Mouse (Mus musculus) urinary bladder, adult 18-20 months (tissue): ENCODE results near the gene Ppp2r2c.
A peak's percentile ranks its signal among the peaks of the same experiment; 100 is the strongest.
"Not testable (repeated sequence)": the region's sequence is repeated elsewhere in the genome, so short reads cannot be mapped to it uniquely, and the experiment has no call there.

Source experiments
- DNase-seq, 2 experiments: peaks; one replicate each; pipeline ENCODE4 v3.0.0; 2022; ENCODE audit warnings: low spot score in 2 of 2, mixed read lengths in 2 of 2

The Ppp2r2c gene

DNA sequence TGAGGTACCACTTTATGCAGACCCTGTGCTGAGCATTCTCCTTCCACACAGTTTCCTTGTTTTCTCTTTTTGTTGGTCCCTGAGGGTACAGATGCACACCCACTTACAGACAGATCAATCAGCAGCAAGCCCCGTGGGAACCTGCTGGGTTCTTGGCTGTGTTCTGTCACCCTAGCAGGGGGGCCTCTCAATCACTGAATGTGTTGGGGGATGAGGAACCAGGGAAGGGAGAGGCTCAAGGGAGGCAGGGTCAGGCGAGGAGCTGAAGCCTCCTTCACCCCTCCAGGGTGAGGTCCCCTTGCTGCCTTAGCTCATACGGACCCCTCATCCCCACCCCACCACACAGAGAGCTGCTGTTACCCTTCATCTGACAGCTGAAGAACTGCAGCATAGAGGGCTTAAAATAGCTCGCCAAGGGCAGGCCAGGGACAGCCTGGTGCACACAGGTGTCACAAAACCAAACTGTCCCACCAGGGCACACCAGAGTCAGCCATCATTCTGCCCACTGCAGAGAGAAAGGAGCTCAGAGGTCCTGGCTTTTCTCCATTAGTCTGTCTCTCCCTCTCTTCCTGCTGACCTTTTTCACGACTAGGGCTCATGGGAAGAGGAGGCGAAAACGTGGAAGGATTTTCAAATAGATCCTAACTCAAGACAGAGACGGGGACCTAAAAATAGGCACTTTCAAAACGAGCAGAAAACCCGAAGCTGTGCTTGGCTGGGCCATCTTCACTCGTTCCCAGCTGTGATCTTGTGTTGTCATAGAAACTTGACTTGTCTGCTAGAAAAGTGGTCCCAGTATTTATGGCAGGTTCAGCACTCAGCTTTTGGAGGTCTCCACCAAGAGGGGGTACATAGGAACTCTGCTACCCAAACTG lies 55.8 kb downstream of the Ppp2r2c start:
- DNase-seq: no peak

DNA sequence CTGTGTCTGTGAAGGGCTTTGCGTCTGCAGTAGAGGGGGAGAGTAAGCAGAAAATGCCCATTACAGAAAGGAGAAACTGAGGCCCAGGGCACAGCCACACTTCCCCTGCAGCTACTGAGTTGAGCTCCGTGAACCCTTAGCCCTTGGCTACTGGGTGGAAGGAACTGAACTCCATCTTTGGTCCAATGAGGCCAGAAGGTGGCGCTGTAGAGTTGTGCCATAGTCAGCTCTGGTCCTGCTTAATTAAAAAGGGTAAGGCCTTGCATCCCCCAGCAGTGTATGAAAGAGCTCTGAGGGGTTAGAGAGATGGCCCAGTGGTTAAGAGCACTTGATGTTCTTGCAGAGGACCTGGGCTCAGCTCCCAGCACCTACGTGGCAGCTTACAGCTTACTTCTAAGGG lies 60.4 kb downstream of the Ppp2r2c start:
- DNase-seq: no peak

DNA sequence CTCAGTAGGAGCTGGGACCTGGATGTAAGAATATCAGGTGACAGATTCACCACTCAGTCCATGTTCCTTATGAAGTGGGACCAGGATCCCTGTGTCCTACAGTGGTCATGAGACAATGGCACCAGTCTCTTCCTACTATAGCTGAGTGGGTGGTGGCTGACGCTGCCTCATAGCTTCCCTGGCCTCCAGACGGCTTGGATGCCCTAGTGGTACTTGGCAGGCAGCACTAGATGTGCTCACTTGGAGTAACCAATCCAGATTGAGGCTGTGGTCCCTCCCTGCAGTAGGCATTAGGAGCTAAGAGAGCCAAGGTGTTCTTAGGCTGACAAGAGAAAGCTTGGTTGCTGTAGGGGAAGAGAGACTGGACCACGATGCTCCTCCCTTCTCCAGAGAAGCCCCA lies 61.1 kb downstream of the Ppp2r2c start:
- DNase-seq: no peak

DNA sequence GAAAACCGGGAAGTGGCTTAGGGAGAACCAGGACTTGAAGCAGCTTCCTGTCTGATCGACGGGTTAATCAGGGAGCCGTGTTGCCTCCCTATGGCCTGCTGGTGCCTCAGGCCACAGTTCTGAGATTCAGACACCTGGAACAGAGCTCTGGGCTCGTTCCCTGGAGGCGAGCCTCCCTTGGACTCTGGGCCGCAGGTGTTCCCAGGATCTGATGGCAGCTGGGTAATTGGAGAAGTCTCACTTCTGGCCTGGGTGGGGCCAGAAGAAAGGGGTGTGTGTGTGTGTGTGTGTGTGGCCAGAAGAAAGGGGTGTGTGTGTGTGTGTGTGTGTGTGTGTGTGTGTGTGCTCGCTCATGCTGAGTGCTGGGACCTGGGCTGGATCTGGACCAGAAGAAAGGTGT lies 65.1 kb downstream of the Ppp2r2c start:
- no peak for DNase-seq

DNA sequence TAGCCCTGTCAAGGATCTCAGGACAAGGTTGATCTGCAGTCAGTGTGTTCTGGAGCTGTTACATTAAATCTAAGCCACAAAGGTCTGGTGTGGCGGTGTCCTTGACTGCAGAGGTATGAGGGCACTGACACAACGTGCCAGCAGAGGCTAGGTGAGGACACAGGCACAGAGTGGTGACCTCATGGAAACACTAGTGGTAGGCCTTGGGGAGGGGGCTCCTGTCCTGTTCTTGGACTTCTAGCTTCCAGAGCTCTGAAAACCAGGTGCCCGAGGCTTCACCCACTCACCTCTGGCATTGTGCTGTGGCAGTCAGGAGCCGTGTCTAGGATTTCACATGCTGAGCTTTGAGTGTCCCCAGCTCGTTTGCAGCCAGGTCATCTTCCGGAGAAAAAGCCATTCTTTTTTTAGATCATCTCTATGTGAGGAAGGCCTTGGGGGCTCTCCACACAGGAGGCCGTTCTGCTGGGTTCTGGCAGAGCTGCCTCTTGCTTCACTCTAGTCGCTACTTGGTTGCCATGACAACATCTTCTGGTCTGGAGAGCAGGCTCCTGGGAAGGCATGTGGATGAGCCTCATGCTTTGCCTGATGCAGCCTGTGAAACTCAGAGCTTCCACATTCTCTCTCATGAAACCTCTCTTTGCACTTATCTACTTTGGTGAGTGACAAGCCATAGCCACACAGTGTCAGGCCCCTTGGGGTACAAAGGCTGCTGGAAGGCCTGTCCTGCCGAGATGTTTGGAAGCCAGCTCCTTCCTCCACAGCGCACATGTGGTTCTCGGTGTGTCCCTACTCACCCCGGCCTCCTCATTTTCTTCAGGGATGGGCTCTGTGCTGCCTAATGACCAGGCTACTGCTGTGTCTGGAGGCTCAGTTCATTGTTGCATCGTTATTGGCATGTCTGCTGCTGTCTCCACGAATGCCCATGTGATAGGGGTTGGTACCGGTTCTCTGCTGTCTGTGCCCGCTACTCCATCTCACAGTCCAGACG lies 67.5 kb downstream of the Ppp2r2c start:
- DNase-seq: no peak

DNA sequence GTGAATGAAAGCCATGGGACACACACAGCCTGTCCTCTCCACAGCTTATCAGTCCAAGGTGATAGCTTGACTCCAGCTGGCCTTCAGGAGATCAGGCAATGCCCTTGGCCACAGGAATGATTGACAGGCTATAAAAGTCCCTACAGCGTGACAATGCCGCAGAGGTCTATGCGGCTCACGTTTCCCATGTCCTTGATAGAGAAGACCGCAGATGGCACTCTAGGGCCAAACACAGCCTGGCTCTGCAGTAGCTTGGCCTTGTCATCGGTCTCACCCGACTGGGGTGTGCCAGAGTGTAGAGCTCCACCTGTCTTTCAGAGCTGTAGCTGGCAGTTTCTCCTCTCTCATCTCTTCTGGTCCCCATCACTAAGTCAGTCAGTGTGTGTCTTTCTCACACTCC lies 68.2 kb downstream of the Ppp2r2c start:
- DNase-seq: no peak

DNA sequence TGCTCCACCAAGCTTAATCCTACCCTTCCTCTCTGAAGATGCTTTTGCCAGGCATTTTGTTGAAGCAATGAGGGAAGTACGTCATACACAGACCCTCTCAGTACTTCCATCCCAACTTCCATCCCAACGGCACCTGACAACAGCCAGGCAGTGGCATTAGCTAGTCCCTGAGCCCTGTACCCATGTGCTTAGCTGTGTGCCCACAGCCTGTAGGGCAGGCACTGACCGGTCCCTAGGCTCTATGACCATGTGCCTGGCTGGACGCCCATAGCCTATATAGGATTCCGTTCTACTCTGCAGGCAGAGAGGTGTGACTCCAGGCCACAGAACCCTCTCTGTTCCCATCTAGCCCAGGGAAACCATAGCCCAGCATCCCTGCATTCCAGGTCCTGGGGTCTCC lies 69.7 kb downstream of the Ppp2r2c start:
- no peak for DNase-seq

DNA sequence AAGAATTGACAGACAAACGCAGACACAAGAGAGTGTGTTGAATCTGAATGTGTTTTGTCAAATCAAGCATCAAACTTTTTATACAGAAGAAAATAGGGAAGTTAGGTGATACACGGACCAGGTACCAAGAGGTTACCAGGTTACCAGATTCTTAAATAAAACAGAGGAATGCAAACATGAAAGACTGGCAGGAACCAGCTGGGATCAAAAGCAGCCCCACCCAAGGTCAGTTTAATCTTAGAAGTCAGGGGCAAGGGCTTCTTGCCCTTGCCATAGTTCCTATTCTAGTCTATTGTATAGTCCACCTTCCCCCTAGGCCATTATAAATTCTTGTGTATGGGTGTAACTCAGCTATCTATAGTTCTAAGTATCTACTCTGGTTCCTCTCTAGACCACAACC lies 70.7 kb downstream of the Ppp2r2c start:
- not testable (repeated sequence) for DNase-seq

DNA sequence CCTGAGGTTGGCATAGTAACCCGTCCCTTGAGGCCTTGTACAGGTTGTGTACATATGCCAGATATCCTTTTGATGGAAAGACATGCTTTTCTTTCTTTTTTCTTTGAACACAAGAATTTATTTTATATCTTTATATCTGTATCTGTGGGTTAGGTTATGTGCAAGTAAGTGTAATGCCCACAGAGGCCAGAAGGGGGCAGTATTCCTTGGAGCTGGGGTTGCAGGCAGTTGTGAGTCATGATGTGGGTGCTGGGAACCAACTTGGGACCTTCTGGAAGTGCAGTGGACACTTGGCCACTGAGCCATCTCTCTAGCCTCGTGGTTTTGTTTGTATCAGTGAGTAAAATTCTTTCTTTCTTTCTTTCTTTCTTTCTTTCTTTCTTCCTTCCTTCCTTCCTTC lies 74.1 kb downstream of the Ppp2r2c start:
- DNase-seq: no peak

DNA sequence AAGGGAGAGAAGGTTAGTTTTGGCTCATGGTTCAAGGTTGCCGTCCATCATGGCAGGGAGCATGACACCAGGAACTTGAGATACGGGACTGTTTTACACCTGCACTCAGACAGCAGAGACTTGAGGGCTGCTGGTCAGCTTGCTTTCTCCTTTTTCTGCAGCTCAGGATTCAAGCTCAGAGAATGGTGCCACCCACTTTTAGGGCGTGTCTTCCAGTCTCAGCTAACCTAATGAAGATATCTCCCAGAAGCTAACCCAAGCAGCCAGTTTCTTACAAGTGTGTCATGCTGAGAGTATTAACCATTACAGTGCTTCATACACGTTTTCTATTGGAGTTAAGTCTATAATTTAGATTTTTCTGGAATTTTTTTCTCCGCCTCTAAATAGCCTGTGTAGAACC lies 76.2 kb downstream of the Ppp2r2c start:
- no peak for DNase-seq

DNA sequence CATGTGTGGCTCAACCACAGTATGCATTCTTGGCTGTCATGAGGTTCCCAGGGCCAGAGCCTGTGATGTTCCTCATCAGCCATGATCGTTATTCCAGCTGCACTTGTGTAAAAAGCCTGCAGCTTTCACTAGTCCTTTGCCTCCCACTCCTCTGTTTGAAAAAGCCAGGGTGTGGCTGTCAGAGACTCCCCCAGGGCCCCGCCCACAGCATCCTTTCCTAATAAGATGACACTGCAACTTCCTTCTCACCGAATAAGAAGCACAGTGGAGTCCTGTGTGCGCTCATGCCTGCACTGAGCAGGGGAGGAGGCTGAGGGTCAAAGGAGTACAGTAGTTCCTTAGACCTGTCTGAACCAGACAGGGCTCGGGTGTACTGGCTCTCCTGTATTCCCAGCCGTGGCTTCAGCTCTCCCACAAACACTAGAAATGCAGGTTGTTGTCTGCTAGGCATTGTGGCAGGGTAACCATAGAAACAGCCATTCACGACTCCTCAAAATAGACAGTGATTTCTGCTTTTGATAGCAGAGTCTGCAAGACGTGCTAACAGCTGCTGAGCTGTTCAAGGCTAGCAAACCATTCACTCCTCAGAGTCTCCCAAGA lies 76.9 kb downstream of the Ppp2r2c start:
- DNase-seq: no peak

DNA sequence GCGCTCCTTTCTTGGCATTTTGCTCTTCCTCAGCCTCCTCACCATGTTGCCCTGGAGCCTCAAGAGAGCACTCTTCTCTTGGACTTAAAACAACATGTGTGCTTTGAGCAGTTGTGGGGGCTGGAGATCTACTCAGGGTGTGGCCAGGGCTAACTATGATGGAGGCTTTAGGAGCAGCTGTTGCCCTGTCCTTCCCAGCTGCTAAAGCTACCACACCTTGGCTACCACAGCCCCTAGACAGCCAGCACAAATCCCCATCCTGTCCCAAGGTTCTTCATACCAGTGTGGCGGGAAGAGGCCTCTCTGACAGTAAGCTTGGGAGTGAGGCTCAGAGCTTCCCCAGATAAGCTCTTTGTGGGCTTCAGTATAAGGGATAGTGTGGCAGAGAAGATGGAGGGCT lies 77.4 kb downstream of the Ppp2r2c start:
- DNase-seq: no peak

DNA sequence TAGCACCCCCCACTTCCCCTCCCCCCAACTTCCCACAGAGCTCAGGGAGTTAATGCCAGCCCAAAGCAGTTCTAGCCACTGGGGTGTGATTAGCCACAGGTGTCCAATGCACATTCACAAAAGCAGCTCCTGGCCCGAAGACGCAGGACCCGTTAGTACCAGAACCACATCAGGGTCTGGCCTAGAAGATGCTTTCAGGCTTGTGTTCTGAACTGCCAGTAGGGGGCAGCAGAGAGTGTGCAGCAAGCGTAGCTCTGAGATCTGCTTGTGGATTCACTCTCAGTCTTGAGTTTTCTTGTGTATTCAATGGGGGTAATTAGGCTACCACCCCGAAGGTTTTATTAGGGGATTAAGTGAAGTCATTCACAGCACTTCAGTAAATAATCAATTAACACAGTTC lies 78.1 kb downstream of the Ppp2r2c start:
- no peak for DNase-seq

DNA sequence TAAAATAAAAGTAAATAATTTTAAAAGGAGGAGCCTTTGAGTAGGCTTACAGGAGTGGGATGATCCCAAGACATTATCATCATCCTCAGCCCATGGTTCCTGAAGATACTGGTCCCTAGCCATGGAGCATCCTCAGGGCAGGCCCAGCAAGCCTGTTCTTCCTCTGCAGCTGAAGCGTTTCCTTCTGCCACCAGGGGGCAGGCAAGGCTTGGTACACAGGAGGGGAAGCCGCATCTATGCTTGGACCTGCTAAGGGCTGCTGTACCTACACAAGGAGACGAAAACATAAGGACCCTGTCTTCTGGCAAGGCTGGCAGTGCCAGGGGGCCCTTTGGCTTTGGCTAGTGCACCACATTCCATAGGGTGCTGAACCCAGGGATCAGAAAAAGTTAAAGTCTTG lies 80.5 kb downstream of the Ppp2r2c start:
- DNase-seq: peak; percentile 33 to 74

DNA sequence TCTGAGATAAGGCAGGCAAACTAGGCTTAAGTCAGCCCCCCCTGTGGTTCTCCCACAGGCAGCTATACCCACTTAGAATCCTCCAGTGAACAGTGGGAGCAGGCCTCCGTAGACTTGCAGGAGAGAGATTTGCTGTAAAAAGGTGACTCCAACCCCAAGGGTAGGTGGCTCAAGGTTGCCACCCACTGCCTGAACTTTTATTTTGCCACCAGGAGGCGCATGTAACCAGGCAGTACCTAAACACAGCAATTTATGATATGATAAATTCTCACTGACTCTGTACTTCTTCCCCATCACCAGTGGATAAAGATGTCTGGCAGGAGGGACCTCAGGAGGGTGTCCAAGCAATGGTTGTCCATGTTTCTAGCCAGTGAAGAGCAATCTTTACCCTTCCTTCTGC lies 82.6 kb downstream of the Ppp2r2c start:
- DNase-seq: no peak

DNA sequence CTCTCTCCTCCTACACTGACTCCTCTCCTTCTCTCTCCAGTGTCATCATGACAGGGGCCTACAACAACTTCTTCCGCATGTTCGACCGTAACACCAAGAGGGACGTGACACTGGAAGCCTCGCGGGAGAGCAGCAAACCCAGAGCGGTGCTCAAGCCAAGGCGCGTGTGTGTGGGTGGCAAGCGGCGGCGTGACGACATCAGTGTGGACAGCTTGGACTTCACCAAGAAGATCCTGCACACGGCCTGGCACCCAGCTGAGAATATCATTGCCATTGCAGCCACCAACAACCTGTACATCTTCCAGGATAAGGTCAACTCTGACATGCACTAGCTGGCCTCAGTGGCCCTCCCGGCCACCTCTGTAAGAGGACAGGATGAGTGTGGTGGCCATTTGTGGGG lies 84.0 kb downstream of the Ppp2r2c start:
- DNase-seq: no peak

DNA sequence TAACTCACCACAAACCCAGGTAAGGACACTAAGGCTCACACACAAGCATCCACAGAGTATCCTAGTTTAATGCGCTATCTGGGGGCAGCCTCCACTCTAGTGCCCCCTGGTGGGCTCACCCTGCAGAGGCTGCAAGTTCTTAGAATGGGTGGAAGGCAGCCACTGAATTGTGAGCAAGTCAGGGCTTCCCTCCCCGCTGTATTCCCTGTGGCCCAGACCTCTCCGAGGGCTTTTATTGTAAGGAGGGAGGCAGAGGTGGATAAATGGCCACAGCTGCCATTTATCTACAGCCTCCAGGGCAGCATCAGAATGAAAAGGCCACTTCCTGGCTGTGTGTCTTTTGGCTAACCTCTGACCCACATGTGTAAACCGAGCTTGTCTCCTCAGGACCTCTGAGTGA lies 87.1 kb downstream of the Ppp2r2c start:
- no peak for DNase-seq

DNA sequence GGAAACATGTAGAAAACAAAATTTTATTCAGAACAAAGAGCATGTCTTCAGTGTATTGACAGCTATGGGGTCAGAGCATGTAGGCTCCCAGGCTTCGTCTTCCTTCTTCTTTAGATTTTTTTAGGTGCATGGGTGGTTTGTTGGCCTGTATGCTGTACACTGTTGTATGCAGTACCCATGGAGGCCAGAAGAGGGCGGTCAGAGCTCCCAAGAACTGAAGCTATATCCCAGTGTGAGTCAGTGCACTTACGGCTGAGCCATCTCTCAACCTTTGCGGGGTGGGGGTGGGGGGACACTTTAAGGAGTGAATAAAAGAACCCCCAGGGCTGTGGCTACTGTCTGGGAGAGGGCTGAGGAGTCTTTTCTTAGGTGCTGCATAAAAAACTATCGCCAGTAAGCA lies 90.5 kb downstream of the Ppp2r2c start:
- DNase-seq: peak in 1 of 2 experiments; percentile 54

DNA sequence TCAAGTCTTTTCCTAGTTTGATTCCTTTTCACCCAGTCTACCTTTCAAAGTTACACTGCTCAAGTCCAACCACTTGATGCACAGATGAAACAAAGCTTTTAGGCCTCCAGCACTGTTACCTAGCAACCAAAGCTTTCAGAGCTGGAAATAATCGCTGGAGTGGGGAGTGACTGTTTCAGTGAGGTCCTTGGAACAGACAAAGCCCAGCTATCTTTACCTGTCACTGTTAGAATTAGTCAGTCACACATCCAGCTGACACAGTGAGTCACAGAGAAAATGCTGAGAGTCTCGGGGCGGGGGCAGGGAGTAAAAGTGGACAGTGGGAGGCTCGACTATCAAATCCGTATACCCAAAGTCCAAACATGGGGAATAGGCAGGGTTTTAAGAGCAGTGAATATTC lies 92.2 kb downstream of the Ppp2r2c start:
- DNase-seq: no peak

DNA sequence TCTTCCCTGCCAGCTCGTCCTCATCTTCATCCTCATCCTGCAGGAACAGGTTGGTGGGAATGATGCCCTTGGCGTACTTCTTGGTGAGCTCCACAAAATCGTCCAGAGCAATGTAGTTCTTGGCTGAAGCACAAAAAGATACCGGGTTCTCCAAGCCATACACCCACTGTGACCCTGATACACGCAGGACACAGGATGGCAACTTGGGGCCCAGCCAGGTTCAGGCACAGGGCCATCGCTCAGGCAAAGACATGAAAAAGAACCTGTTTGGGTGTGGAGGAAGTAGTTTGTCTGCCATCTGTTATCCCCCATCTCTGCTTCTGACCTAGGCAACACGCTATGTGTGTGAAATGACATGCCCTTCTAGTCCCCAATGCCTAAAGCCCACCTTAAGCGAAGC lies 103.3 kb downstream of the Ppp2r2c start:
- DNase-seq: no peak

DNA sequence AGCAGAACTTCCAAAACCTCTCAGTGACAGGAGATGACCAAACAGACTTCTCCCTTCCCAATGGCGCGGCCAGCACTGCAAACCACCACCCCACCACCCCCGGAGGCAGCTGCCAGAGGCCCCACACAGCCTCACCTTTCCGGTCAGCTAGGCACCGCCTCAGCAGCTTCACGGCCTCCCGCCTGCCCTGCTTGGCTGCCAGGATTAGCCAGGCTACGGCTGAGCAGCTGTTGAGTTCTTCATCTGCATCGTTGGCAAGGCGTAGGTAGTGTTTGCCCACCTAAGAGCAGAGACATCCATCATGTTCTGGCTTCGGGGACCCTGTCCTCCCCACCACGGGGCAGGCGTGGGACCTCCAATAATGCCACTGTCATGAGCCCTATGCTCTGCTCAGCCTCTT lies 107.0 kb downstream of the Ppp2r2c start:
- no peak for DNase-seq

DNA sequence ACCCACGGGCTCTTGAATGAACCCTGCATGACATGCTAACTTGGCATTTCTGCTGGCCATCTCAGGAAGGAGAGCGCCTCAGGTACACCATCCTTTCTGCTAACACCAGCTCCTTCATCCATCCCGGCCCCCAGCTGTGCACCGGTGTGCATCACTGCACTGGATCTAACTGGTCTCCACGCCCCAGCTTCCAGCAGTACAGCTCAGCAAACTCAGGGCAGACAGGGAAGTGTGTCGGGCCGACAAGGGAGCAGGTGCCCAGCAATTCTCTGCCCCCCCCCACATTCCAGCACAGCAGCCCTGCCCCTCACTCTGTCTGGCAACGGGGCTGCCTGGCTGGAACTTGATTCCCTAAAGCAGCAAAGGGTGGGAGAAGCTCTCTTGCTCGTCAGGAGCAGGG lies 109.5 kb downstream of the Ppp2r2c start:
- DNase-seq: no peak
